Mouse (Mus musculus) erythroblast, adult 5-6 weeks (primary cell): ENCODE measurements around the gene Tbx18. TPM values are rescaled to one million over a fixed set of nuclear protein-coding genes. Genes with fewer than 3 reads are reported as not detected.

ENCODE experiments used
- ATAC-seq: replicated peaks from 2 replicates; pipeline ENCODE4 v1.8.0; 2016; ENCODE audit warnings: moderate number of reproducible peaks, mild to moderate bottlenecking, moderate TSS enrichment, inconsistent platforms; ENCODE audit not compliant: poor library complexity, low FRiP score, severe bottlenecking
- total RNA-seq, 2 experiments: library from RNA; stranded (forward) in 1 of 2; stranded (reverse) in 1 of 2; fragments of 150-400 nt in 1 of 2; fragments of 200-764, 138-1000 nt in 1 of 2; gene quantifications; 2 replicates each; pipeline versions ENCODE4 v1.2.3 to v1.2.4; 2015 to 2017; ENCODE audit warnings: low replicate concordance in 2 of 2

Gene Tbx18
- total RNA-seq, 2 experiments from 2014 or later: 0.68 TPM; not detected in 1

DNA sequence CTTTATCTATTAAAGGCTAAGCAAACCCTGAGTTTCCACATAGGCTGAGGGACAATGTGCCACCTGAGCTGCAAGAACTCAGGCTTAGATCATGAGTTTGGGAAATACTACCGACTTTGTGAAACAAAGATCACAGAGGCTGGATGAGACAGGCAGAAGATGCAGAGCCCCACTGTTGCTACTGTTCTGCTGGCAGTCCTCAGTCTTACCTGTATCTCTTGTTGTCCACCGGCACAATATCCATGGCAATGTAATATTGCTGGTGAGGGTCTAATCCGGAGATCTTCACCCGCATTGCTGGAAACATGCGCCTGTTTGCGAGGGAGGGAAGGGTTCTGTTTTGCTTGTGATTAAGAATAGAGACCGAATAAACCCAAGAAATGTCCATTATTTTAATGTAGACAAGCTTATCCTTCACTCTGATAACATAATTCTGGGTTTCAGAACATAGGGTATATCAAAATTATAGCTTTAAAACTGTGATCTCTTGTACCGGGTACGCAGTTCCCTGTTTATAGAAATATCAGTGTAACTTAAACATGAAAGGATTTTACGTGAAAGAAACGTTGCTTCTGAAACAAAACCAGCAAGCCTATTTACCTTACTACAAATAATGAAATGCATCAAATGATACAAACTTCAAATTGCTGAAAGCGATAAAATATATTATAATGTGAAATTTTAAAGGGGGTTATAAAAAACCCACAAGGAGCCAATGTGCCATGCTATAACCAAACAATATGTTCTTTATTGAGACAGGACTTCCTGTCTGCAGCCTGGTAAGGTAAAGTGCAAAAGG lies 3.7 kb downstream of the Tbx18 start:
- ATAC-seq: no peak

DNA sequence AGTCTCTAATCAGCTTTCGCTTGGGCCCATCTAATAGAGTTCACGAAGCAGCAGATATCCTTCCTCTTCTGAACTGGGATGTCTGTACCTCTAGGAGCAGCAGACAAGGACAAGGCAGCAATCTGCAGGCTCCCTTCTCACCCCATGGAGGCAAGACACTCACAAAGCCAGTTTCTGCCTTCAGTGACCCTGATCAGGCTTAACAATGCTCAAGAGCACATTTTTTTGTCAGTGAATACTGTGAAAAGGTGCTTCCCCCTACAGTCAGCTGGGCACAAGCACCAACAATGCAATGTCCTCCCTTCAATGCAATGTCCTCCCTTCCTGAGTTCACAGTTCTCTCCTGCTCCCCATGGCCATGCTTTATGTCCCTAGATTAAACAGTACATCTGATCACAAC lies 9.3 kb downstream of the Tbx18 start:
- ATAC-seq: no peak

- no peak for ATAC-seq
These were observed 20.7 kb downstream of the Tbx18 start for GRCm38 (mm10) chr9:87710360-87710759.

- no peak for ATAC-seq
These were observed 22.9 kb downstream of the Tbx18 start for GRCm38 (mm10) chr9:87708151-87708550.

DNA sequence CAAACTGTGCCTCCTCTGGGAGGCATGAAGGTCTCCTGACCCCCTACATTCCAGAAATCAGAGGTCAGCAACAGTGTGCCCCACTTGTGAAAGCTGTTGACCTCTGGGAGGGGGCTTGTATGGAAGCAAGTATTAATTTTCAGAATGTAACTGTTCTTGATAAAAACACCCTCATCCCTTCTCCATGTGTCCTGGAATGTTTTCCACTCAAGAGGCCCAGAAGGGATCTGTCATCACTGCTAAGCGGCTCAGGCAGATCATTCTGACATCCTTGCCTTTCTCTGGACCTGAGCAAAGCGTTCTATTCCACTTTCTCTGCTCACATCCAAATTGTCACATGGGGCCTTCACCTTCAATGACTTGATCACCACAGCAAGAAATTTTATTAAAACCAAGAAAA lies 28.8 kb downstream of the Tbx18 start:
- no peak for ATAC-seq

DNA sequence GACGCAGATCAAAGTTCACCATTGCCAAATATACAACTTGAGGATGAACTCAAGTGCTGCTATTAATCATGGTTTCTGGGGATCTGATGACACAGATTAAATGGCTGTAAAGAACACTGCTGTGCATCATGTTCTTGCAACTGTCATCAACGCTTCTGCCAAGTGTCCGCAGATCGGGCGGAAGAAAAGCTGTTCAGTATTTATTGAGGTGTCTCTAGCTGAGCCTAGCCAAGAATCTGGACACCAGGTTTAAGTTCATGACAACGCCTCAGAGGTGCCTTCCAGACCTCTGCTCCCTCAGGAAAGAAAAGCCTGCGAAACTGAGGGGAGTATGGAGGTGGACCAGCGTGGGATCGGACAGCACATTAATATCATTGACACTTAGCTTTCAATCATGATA lies 44.1 kb downstream of the Tbx18 start:
- ATAC-seq: no peak

- no peak for ATAC-seq
These were observed 48.8 kb downstream of the Tbx18 start for GRCm38 (mm10) chr9:87682247-87682646.
